Mouse (Mus musculus): ENCODE measurements around the gene Fgf11. TPM values are rescaled to one million over a fixed set of nuclear protein-coding genes. Genes with fewer than 3 reads are reported as not detected.

Gene Fgf11
- polyA plus RNA-seq, 1 experiment = 17.3 TPM

DNA sequence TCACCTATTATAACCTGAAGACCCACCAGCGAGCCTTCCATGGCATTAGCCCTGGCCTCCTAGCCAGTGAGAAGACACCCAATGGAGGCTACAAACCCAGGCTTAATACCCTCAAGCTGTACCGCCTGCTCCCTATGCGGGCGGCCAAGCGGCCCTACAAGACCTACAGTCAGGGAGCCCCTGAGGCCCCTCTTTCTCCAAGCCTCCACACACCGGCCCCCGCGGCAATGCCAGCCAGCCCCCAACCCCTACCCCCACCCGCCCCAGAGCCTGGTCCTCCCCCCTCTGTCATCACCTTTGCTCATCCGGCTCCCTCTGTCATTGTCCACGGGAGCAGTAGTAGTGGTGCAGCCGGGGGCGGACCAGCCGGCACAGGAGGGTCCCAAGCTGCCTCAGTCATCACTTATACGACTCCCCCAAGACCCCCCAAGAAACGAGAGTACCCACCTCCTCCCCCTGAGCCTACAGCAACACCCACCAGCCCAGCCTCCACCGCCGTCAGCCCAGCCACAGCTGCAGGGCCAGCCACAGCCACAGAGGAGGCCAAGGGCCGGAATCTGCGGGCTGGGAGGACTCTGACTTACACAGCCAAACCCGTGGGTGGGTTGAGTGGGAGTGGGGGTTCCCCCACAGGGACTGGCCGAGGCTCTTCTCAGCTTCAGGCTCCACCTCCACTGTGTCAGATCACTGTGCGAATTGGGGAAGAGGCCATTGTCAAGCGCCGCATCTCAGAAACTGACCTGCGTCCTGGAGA, 24.0 kb downstream of the Fgf11 start:
- TF ChIP-seq CTCF (IDR thresholded peaks at IDR 0.05; ENCODE audit: extremely low read depth, insufficient read depth, low read length) (no peak), POLR2A (IDR thresholded peaks at IDR 0.05; ENCODE audit: extremely low read depth, insufficient read depth, low read length) (no peak)
- Histone ChIP-seq H3K4me3 (ENCODE audit: insufficient read depth, low read length) (no peak overlapping the region), H3K4me1 (ENCODE audit: control insufficient read depth, insufficient read depth, low read length) (no peaks in the 10 kb centered on the region), H3K27ac (ENCODE audit: insufficient read depth, low read length) (no peak overlapping the region)

DNA sequence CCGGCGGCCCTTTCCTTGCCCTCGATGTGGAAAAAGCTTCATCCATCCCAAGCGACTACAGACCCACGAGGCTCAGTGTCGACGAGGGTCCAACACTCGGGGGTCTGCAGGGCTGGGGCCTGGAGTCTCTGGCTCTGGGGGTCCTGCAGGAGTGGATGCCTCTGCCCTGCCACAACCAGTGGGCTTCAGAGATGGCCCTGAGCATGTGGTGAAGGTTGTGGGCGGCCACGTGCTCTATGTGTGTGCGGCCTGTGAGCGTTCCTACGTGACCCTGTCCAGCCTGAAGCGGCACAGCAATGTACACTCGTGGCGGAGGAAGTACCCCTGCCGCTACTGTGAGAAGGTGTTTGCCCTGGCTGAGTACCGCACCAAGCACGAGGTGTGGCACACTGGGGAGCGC, 25.2 kb downstream of the Fgf11 start:
- Histone ChIP-seq H3K27ac (ENCODE audit: insufficient read depth, low read length) (no peak overlapping the region), H3K4me1 (ENCODE audit: control insufficient read depth, insufficient read depth, low read length) (no peaks in the 10 kb centered on the region), H3K4me3 (ENCODE audit: insufficient read depth, low read length) (no peak overlapping the region)
- no peak for TF ChIP-seq POLR2A (IDR thresholded peaks at IDR 0.05; ENCODE audit: extremely low read depth, insufficient read depth, low read length)
- no peak for TF ChIP-seq CTCF (IDR thresholded peaks at IDR 0.05; ENCODE audit: extremely low read depth, insufficient read depth, low read length)

GRCm38 (mm10) chr11:69775716-69776115, 25.9 kb downstream of the Fgf11 start:
- no peak overlapping the region for H3K4me3 ChIP-seq (ENCODE audit: insufficient read depth, low read length)
- no peak for TF ChIP-seq CTCF (IDR thresholded peaks at IDR 0.05; ENCODE audit: extremely low read depth, insufficient read depth, low read length)
- no peak for TF ChIP-seq POLR2A (IDR thresholded peaks at IDR 0.05; ENCODE audit: extremely low read depth, insufficient read depth, low read length)

DNA sequence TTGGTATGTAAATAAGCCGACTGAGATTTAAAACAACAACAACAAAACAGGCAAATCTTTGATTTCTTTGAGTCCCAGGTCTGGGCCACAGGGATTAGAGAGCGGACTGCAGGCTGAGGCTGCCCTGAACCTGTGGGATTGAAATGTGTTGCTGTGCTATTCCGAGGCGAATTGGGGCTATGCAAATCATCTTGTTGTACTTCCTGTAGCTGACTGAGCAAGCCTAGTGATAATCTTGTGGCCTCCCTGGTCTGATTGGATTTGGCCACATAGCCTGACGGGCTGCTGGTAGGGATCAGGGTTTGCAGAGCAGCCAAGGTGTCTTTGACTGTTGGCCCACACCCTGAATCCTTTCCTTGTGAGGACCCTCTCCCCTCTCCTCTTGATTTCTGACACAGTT, 26.7 kb downstream of the Fgf11 start:
- TF ChIP-seq CTCF (IDR thresholded peaks at IDR 0.05; ENCODE audit: extremely low read depth, insufficient read depth, low read length) = no peak
- TF ChIP-seq POLR2A (IDR thresholded peaks at IDR 0.05; ENCODE audit: extremely low read depth, insufficient read depth, low read length) = no peak
- H3K4me1 ChIP-seq (ENCODE audit: control insufficient read depth, insufficient read depth, low read length) = no peaks in the 10 kb centered on the region
- H3K4me3 ChIP-seq (ENCODE audit: insufficient read depth, low read length) = no peak overlapping the region
- no peak overlapping the region for H3K27ac ChIP-seq (ENCODE audit: insufficient read depth, low read length)

More at GRCm38 (mm10) chr11:69775716-69776115, 25.9 kb downstream of the Fgf11 start:
- Histone ChIP-seq H3K27ac (ENCODE audit: insufficient read depth, low read length) (no peak overlapping the region), H3K4me1 (ENCODE audit: control insufficient read depth, insufficient read depth, low read length) (no peaks in the 10 kb centered on the region)

- Histone ChIP-seq H3K4me1 (ENCODE audit: control insufficient read depth, insufficient read depth, low read length) (peaks cover 15% of the 10 kb centered on the region), H3K4me3 (ENCODE audit: insufficient read depth, low read length) (peak overlapping the region; percentile 99), H3K27ac (ENCODE audit: insufficient read depth, low read length) (no peak overlapping the region)
- TF ChIP-seq POLR2A (IDR thresholded peaks at IDR 0.05; ENCODE audit: extremely low read depth, insufficient read depth, low read length) = no peak
These were observed 34.1 kb downstream of the Fgf11 start for GRCm38 (mm10) chr11:69767625-69767909.

- Histone ChIP-seq H3K4me1 (ENCODE audit: control insufficient read depth, insufficient read depth, low read length) (peaks cover 15% of the 10 kb centered on the region), H3K4me3 (ENCODE audit: insufficient read depth, low read length) (peak overlapping the region; percentile 99), H3K27ac (ENCODE audit: insufficient read depth, low read length) (peak overlapping the region; percentile 100)
- TF ChIP-seq POLR2A (IDR thresholded peaks at IDR 0.05; ENCODE audit: extremely low read depth, insufficient read depth, low read length) = no peak
- TF ChIP-seq CTCF (IDR thresholded peaks at IDR 0.05; ENCODE audit: extremely low read depth, insufficient read depth, low read length) = no peak
These were observed 34.6 kb downstream of the Fgf11 start for GRCm38 (mm10) chr11:69766872-69767624.

DNA sequence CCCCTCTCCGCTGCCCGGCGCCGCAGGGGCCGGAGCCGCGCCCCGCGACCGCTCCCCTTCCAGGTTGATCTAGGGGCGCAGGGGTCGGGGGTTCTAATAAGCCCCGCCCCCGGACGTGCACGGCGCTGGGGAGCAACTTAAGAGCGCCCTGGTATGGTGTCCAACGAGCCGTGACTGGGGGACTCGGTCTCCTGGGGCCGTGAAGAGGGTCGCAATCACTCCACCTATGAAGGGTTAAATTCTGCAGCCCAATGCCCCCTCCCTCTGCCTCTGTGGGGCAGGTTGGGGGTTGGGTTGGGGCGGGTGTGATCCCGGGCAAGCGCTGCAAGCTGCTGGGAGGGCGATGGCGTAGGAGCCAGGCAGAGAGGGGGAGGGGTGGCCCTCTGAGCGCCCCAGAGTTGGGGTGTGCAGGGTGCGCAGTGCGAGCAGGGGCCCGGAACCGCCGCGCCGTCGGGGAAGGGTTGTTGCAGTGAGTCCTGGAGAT, 35.5 kb downstream of the Fgf11 start:
- TF ChIP-seq POLR2A (IDR thresholded peaks at IDR 0.05; ENCODE audit: extremely low read depth, insufficient read depth, low read length) (no peak), CTCF (IDR thresholded peaks at IDR 0.05; ENCODE audit: extremely low read depth, insufficient read depth, low read length) (no peak)
- H3K4me1 ChIP-seq (ENCODE audit: control insufficient read depth, insufficient read depth, low read length) = peaks cover 15% of the 10 kb centered on the region
- peak overlapping the region; percentile 100 for H3K27ac ChIP-seq (ENCODE audit: insufficient read depth, low read length)
- peak overlapping the region; percentile 99 for H3K4me3 ChIP-seq (ENCODE audit: insufficient read depth, low read length)

- peaks cover 15% of the 10 kb centered on the region for H3K4me1 ChIP-seq (ENCODE audit: control insufficient read depth, insufficient read depth, low read length)
- H3K4me3 ChIP-seq (ENCODE audit: insufficient read depth, low read length) = peak within 1 kb of the TSS; percentile 99
- peak within 1 kb of the TSS; percentile 100 for H3K27ac ChIP-seq (ENCODE audit: insufficient read depth, low read length)
- TF ChIP-seq CTCF (IDR thresholded peaks at IDR 0.05; ENCODE audit: extremely low read depth, insufficient read depth, low read length) (no peak), POLR2A (IDR thresholded peaks at IDR 0.05; ENCODE audit: extremely low read depth, insufficient read depth, low read length) (peak; percentile 35; the same call in 1 of the 2 replicates)
These were observed 36.2 kb downstream of the Fgf11 start, which contains the start of gene Zbtb4 for GRCm38 (mm10) chr11:69765221-69766125. Zbtb4 (plus strand) TSS chr11:69765912.

GRCm38 (mm10) chr11:69763551-69763950, 38.1 kb downstream of the Fgf11 start:
- peak; percentile 19; the same call in 1 of the 2 replicates for TF ChIP-seq CTCF (IDR thresholded peaks at IDR 0.05; ENCODE audit: extremely low read depth, insufficient read depth, low read length)
- TF ChIP-seq POLR2A (IDR thresholded peaks at IDR 0.05; ENCODE audit: extremely low read depth, insufficient read depth, low read length) = no peak
- Histone ChIP-seq H3K27ac (ENCODE audit: insufficient read depth, low read length) (no peak overlapping the region), H3K4me3 (ENCODE audit: insufficient read depth, low read length) (no peak overlapping the region)

More at GRCm38 (mm10) chr11:69763551-69763950, 38.1 kb downstream of the Fgf11 start:
- peaks cover 11% of the 10 kb centered on the region for H3K4me1 ChIP-seq (ENCODE audit: control insufficient read depth, insufficient read depth, low read length)
